Mouse (Mus musculus): ENCODE measurements at regions not wholly inside any gene's neighbourhood (a gene's known extent, or its start where the extent isn't known, plus 50 kb on each side); places are given as distances from the start of the nearest gene placed in this dataset.

DNA sequence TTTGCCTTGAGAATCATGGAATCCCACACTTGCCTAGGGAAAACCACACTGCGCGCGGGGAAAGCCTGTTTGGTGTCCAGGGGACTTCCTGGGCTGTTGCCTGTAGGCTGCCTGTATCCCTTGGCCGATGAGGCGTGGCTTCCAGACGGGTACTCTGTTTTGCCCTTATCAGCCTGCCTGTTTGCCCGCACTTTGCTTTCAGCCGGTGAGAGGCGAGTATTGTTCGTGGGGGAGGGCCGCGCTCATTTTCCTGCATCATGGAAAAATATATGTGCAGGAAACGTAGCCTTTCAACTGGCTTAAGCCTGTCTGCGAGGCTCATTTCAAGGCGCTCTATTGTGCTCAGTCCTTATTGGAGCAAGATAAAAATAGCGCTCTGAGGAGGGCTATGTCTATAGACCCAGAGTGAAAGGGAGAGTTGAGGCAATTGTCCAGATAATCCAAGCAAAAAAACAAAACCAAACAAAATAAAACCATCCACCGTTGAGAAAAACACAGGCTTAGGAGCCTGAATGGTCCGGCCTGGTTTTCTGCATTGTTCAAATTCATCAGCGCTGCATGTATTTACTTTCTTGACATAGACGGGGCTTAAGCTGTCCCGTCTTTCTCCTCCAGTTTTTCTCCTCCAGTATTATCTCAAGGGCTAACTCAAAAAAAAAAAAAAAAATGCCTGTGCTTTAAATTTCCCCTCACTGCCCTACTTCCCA lies 67.9 kb downstream of the Klf5 start:
- DNase-seq (ENCODE audit: low read depth, low spot score) = no peak

DNA sequence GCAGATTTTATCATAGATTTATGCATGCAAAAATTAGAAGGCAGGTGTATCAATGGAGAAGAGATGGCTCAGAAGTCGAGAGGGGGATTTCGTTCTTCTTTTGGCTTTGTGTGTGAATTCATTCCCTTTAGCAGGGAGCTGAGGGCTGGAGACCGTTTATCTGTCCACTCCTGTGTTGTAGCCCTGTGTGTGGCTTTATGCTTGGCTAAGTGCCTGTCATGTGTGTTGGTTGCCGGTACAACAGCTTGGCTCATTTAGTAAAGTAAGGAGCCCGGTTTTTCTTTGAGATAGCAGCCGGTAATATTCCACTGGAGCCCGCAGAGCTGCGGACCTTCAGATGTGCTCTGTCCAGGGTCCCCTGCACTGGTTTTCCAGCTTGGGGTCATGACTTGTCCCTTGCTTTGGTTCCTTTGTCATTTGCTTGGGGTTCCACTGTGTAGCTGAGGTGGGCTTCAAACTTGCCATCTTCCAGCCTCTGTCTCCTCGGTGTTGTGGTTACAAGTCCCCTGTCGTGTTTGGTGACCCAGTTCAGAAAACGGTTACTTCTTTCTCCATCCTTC lies 68.6 kb downstream of the Klf5 start:
- DNase-seq (ENCODE audit: low read depth, low spot score) = no peak

DNA sequence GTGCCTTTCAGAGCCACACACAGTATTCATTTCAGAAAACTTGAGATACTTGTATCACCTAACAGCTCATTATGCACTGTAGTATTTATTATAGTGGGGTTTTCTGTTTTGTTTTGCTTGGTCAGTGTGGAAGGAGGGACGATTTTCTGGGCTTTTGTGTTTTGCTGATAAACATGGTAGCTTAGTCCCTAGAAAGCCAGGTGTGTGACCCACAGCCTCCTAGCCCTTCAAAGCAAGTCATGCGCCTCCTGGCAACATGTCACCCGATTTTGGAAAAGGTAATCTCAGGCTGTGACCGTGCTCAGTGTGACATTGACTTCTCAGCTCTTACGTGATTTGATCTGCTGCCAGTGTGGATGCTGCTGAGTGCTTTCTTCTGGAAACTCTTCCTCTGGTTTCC lies 70.9 kb downstream of the Klf5 start:
- no peak for DNase-seq (ENCODE audit: low read depth, low spot score)

DNA sequence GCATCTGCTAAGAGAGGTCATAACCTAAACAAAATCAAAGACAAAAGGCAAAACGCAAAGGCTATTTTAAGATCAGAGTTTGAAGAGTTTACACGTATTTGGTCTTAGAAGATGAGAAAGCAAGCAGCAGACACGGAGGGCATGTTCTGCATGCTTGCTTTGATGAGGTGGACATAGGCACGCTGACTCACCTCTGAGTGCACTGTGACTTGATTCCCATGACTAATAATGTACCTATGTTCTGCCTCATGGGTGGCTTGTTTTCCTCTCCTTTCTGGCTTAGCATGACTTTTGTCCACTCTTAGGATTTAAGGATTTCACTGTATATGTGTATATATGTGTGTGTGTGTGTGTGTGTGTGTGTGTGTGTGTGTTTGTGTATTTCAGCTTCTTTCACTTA lies 75.2 kb downstream of the Klf5 start:
- DNase-seq (ENCODE audit: low read depth, low spot score) = no peak

GRCm38 (mm10) chr14:99375040-99375610 lies 76.6 kb downstream of the Klf5 start:
- no peak for DNase-seq (ENCODE audit: low read depth, low spot score)

DNA sequence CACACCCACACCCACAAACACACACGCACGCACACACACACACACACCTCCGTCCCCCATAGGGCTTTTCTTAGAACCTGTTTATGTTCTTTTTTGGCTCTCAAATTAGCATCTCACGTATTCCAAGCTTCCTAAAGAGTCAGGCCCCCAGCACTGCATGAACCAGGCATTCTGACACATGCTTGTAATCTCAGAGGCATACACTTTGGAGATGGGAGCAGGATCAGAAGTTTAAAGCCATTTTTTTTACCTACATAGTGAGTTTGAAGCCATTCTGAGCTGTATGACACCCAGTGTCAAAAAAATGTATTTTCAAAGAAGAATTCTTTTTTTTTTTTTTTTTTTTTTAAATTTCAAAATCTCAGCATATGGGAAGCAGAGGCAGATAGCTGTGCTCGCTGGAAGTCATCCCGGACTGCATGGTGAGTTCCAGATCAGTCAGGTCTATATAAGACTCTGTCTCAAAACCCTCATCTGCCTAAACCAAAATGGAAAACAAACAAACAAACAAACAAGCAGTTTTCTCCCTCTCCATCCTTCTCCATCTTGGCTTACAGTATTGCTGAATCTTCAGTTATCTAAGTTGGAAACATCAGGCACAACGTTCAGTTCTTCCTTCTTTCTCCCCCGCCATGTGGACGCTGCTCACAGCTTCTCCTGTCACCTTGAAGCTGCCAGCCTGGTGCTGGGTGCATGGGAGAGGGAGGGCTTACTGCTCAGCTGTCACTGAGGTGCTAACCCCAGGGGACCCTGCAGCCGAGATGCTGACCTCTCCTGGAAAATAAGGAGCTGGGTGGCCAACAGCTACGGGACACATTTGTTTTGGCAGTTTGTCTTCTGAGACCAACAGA lies 78.4 kb downstream of the Klf5 start:
- DNase-seq (ENCODE audit: low read depth, low spot score) = no peak

DNA sequence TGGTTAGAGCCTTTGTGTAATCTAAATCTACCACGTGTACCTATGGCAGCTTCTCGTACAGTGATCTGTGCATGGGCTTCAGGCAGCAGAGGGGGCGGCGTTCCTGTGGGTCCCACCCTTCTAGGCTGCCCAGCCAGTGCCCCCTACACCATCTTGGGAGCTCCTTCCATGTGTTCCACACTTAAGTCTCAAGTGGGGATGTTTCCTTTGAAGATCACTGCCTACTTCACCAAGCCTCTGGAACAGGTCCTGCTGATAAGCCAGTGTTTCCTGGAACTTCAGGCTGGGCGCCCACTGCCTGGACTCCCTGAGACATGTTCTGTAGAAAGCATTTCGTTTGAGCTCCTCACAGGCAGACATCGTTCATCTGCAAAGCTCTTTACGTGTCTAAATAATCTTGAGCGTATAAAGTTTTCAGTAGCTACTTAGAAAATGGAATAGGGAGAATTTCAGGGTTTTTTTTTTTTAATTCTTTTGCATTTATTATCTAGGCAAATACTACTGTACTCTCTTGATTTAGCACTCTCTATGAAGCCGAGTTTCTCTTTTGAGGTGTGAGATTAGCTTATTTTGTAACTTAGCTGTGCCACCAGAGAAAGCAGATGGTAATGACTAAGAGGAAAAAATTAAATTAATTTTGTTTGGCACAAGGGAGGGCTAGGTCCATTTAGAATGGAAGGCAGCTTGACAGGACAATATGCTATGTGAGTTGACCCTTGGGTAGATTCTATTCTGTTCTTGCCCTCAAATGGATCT lies 82.9 kb downstream of the Klf5 start:
- DNase-seq (ENCODE audit: low read depth, low spot score) = no peak

DNA sequence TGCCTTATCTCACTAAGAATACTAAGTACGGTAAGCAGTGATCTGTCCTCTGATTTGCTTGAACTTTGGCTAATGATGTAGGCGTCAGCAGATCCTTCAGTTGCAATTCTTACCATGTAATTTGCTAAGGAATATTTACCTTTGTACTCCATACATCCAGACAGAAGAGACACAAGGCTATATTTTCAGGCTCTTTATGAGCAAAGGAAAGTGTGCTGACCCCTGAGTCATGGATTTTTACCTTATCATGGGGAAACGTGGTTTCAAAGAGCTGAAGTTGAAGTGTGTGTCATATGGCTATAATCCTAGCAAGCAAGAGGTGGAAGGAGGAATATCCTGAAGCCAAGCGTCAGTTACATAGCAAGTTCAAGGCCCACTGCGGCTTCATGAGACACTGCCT lies 83.6 kb downstream of the Klf5 start:
- DNase-seq (ENCODE audit: low read depth, low spot score) = no peak

DNA sequence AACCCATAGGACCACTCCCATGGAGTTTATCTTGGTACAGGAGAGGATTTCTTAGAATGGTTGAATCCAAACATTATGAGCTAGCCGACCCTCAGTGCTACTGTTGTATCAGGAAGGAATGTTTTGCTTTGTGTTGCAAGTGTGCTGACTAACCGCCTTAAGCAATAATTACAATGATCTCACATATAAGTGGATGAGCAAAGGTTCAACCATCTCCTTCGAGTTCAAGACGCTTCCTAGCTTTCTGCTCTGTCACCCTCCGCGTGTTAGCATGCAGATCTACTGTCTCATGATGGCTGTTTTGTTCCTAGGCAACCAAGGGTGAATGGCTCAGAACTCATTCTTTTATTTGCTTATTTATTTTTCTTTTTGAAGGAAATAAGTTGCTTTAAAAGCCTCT lies 84.7 kb downstream of the Klf5 start:
- DNase-seq (ENCODE audit: low read depth, low spot score) = no peak

- no peak for DNase-seq (ENCODE audit: low read depth, low spot score)
These were observed 89.1 kb downstream of the Klf5 start for GRCm38 (mm10) chr14:99387581-99387980.

DNA sequence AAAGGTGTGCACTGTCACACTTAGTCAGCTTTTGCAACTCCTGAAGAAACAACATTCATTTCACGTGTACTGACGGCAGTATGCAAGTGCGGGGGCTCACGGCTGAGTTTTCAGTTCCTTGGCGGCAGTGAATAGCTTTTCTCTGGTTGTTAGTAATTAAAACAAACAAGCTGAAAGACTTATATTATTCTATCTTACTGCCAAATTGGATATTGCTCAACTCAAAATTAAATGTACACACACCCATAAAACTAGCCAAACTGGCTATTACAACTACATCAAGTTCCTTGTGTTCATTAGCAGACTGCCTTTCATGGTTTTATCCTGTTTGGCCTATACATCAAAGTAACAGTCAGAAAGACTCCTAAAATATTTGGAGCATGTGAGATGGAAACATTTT lies 90.8 kb downstream of the Klf5 start:
- DNase-seq (ENCODE audit: low read depth, low spot score) = no peak

GRCm38 (mm10) chr14:99391700-99392099 lies 93.2 kb downstream of the Klf5 start:
- no peak for DNase-seq (ENCODE audit: low read depth, low spot score)

- DNase-seq (ENCODE audit: low read depth, low spot score) = no peak
These were observed 94.3 kb downstream of the Klf5 start for GRCm38 (mm10) chr14:99392813-99393212.

GRCm38 (mm10) chr14:99393611-99394010 lies 95.1 kb downstream of the Klf5 start:
- no peak for DNase-seq (ENCODE audit: low read depth, low spot score)

- DNase-seq (ENCODE audit: low read depth, low spot score) = no peak
These were observed 104.8 kb downstream of the Klf5 start for GRCm38 (mm10) chr14:99403155-99403726.

- no peak for DNase-seq (ENCODE audit: low read depth, low spot score)
These were observed 106.7 kb downstream of the Klf5 start for GRCm38 (mm10) chr14:99405228-99405627.

GRCm38 (mm10) chr14:99411835-99412234 lies 113.3 kb downstream of the Klf5 start:
- no peak for DNase-seq (ENCODE audit: low read depth, low spot score)

GRCm38 (mm10) chr14:99416169-99416568 lies 117.7 kb downstream of the Klf5 start:
- DNase-seq (ENCODE audit: low read depth, low spot score) = no peak

GRCm38 (mm10) chr14:99418970-99419369 lies 120.5 kb downstream of the Klf5 start:
- no peak for DNase-seq (ENCODE audit: low read depth, low spot score)

GRCm38 (mm10) chr14:99423334-99423733 lies 124.8 kb downstream of the Klf5 start:
- DNase-seq (ENCODE audit: low read depth, low spot score) = no peak

GRCm38 (mm10) chr14:99427049-99427448 lies 128.6 kb downstream of the Klf5 start:
- no peak for DNase-seq (ENCODE audit: low read depth, low spot score)
